Mouse (Mus musculus) T-helper 1 cell (primary cell): Measurements from ENCODE around the gene AI464131.
"Not testable (repeated sequence)": the region's sequence is repeated elsewhere in the genome, so short reads cannot be mapped to it uniquely, and the experiment has no call there.

ENCODE experiments used
- in situ Hi-C: fragments of 300-600 bp; cut with MboI, MseI; formaldehyde crosslinking; loops from one replicate; pipeline ENCODE4 v1.15.1; 2025; ENCODE audit warnings: high pct_unique_total_duplicates

AI464131 gene

DNA sequence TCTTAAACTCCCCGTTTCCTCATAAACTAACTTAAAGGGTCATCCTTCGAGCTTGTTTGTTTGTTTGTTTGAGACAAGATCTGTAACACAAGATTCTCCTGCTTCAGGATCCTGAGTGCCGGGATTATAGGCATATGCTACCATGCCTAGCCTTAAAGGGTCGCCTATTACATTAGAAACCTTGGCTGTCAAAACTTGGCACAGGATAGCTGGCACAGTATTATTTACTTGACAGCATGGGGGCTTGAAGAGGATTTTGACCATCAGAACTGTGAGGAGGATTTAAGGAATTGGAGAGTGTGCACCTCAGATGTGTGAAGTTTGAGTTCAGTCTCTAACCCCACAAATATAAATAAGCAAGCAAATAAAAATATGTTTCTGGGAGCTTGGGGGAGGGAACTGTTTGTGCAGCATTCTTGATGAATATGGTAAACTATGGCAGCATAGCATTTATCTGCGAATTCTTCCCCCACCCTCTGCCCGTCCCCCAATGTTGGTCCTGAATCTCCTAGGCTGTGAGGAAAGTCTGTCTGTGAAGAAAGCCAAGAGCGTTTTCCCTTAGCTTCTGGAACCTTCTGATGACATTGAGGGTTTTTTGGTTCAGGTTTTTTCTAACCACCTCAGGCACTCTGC, 32.7 kb downstream of the AI464131 start:
- in situ Hi-C loops, result no loop called here

DNA sequence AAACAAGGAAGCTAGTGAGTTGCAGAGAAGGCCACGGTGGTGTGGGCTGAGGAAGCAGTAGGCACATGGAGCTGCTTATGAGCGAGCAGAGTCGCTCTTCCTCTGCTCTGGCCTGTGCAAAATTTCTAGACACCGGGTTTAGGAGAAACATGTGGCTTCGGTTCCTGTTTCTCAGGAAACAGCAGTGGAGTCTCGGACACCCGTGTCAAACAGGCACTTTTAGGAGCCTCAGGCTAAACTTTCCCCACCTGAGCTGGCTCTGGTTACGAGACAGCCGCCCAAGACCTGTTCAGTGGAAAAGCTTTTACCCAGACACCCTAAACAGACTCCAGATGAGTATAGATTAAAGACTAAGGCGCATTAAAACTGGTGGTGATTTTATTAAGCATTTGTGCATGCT, 33.7 kb downstream of the AI464131 start:
- in situ Hi-C loops, result loop anchor here (5.0 kb wide), 1 partner anchor 98 kb away; the partner anchor contains the start of genes Dnaic1 and Fam219a

DNA sequence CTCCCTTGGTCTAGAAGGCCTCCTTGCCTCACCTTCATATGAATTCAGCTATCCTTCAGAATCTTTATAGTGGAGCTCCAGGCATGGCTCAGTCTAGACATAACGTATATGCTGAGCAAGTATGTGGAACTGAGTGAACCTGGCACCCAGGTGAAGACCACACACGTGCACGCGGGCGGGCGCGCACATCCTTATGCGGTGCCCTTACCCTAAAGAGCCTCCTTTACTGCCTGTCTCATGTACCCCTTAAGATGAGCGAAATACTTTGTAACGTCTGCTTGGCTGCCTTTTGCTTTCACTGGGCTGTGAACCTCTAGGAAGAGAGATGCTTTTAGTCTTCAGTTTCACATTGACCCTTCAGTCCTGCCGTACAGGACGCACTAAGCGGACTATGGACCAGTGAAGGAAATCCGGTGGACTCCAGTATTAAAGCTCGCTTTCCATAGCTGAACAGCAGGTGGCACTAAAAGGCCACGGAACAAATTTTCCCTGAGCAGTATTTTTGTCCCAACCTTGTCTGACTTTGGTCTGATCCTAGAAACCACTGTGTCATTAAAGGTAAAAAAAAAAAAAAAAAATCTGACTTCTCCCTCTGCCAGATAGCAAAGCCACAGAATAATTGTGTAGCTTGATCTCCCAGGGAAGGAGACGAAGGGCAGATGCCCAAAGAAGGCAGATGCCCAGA, 34.3 kb downstream of the AI464131 start:
- in situ Hi-C loops, result loop anchor here (5.0 kb wide), 1 partner anchor 99 kb away; the partner anchor contains the start of genes Dnaic1 and Fam219a

DNA sequence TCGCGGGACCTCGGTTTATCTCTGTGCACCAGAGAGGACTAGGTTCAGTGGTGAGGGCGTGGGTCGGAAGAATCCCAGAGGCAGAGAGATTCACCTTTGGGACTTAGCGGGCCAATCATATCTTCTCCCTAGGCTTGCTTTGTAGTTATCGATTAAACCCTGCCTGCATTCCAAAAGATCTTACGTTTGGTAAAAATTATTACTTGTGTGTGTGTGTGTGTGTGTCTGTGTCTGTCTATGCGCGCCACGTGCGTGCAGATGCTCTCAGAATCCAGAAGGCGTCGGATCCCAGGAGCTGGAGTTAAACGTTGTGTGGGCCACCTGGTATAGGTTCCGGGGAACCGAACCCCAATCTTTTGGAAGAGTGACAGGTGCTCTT, 37.6 kb downstream of the AI464131 start:
- in situ Hi-C loops, result loop anchor here (5.0 kb wide), 1 partner anchor 102 kb away; the partner anchor contains the start of genes Dnaic1 and Fam219a

DNA sequence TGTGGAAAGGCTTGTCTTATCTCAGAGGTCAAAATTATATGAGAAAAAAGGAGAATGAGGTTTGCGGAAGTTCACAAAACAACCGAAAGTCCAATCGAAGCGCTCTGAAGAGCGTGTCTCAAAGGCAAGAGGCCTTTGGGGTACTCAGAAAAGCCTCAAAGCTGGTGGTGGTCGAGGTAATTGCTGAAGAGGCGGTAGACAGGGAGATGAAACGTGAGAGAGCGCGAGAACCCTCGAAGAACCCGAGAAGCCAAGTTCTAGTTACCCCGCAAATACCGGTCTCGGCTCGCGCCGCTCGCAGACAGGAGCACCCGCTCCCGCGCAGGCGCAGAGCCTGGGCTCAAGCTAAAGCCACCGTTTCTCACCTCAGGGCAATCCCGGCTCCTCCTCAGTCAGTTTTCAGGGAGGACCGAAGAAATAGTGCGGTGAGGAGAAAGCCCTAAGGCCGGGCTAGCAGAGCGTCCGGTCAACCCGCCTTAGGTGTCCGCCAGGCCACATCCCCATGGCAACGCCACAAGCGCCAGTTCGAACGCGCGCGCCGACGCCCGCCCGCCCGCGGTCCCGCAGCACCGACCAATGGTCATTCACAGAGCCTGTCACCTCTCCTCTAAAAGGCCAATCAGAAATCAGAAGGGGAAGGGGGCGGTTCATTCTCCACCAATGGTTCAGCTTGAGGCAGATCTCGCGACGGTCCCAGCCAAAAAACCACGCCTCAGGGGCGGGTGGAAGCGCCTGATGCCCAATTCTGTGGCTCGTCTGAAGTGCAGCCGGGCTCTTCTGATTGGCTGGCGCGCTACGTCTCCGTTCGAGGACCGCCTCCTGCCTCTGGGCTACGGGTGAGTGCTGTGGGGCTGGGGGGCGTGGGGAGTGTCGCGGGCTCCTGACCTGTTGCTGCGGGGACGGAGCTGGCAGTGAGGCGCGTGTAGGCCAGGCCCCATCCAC, 38.3 kb downstream of the AI464131 start, which contains the start of the genes Kif24 and Nudt2:
Kif24 (minus strand) TSS at position 543 of the 942 bp plus-strand sequence.
Nudt2 (plus strand) TSS at position 807 of the 942 bp plus-strand sequence.
- in situ Hi-C loops, result loop anchor here (5.0 kb wide), 1 partner anchor 103 kb away; the partner anchor contains the start of genes Dnaic1 and Fam219a

DNA sequence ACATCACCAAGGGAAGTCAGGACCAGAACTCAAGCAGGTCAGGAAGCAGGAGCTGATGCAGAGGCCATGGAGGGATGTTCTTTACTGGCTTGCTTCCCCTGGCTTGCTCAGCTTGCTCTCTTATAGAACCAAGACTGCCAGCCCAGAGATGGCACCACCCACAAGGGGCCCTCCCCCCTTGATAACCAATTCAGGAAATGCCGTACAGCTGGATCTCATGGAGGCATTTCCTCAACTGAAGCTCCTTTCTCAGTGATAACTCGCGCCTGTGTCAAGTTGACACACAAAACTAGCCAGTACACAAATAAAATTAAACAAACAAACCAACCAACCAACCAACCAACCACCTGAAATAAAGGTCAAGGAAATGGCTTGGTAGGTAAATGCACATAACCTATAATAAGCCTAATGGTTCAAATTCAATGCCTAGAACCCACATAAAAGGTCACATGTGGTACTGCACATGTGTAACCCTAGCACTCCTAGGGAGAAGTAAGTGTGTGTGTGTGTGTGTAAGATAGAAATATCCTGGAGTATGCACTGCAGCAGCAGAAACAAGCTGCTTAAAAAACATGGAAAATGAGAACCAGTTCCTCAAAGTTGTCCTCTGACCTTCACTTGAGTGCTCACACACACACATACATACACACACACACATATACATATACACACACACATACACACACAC, 39.7 kb downstream of the AI464131 start:
- in situ Hi-C loops, result not testable (repeated sequence)

DNA sequence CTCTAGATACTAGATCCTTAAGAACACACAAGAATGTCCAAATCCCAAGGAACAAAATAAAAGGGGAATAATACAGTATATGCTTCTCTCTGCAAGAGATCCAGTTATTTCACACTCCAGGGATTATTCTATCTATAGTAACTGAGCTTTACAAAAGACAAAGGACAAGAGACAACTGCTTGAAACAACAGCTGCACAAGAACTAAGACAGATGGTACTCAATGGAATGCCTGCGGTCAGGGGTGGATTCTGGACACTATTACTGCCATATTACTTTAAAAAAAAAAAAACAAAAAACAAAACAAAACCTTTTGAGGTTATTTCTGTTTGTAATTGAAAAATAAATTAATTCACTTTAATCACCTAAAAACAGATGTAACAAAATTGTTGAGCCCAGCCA, 42.2 kb downstream of the AI464131 start:
- in situ Hi-C loops, result no loop called here

DNA sequence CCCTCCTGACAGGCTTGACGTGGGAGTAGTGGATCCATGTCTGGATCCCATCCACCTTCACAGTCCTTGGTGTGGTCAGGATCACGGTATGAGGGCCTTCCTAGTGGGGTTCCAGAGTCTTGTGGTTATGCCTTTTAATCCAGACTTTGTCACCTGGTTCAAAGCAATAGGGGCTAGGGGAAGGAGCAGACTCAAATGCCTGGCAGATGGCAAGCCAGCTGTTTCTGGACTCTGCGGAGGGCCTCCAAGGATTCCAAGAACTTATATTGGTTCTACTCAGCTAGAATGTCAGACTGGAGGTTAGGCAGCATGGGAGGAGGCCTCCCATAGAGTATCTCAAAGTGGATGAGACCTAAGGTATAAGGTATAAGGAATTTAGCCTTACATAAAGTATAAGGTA, 55.3 kb downstream of the AI464131 start:
- in situ Hi-C loops, result loop anchor here (25.0 kb wide), 1 partner anchor 1185 kb away; the partner anchor contains the start of genes Smim27 and Topors
